Mouse (Mus musculus) heart, embryonic 11.5 days (tissue): ENCODE data around the gene Slc5a10. TPM values are rescaled to one million over a fixed set of nuclear protein-coding genes. Genes with fewer than 3 reads are reported as not detected.

Source experiments
- ATAC-seq: fragments of 200-750 bp; cut with Nextera tagmentation; replicated peaks from 2 replicates; pipeline ENCODE4 v1.8.0; 2017; ENCODE audit warnings: moderate library complexity; ENCODE audit not compliant: insufficient number of reproducible peaks, low FRiP score, low TSS enrichment
- H3K27ac ChIP-seq: fragments of 300-500 bp; sonication (generic); 2 replicates; pipeline ENCODE4 v1.5.1; 2014; ENCODE audit warnings: mild to moderate bottlenecking, low read depth, low read length
- H3K27me3 ChIP-seq: fragments of 300-500 bp; sonication (generic); 2 replicates; pipeline ENCODE4 v1.6.1; 2014; ENCODE audit warnings: mild to moderate bottlenecking, low read length, mixed read lengths; ENCODE audit not compliant: control insufficient read depth, insufficient read depth
- H3K36me3 ChIP-seq: fragments of 300-500 bp; sonication (generic); 2 replicates; pipeline ENCODE4 v1.6.1; 2014; ENCODE audit warnings: mild to moderate bottlenecking, low read length, moderate library complexity, mixed read lengths; ENCODE audit not compliant: control insufficient read depth, insufficient read depth
- H3K4me1 ChIP-seq: fragments of 300-500 bp; sonication (generic); 2 replicates; pipeline ENCODE4 v1.6.1; 2014; ENCODE audit warnings: low read length; ENCODE audit not compliant: control insufficient read depth, insufficient read depth
- H3K4me2 ChIP-seq: fragments of 300-500 bp; sonication (generic); 2 replicates; pipeline ENCODE4 v1.6.1; 2014; ENCODE audit warnings: mild to moderate bottlenecking, moderate library complexity
- H3K4me3 ChIP-seq: fragments of 300-500 bp; sonication (generic); 2 replicates; pipeline ENCODE4 v1.5.1; 2014; ENCODE audit warnings: low read depth, low read length
- H3K9ac ChIP-seq: fragments of 300-500 bp; sonication (generic); 2 replicates; pipeline ENCODE4 v1.6.1; 2014; ENCODE audit warnings: mild to moderate bottlenecking, low read depth, low read length, moderate library complexity
- H3K9me3 ChIP-seq: fragments of 300-500 bp; sonication (generic); replicated peaks from 2 replicates; pipeline ENCODE4 v1.6.1; 2016; ENCODE audit warnings: low read length; ENCODE audit not compliant: control insufficient read depth
- WGBS: fragments of 180-500 bp; shearing (Covaris S2); extraction: QIAGEN DNeasy Blood & Tissue Kit; methylation state at CpG from one replicate; pipeline ENCODE4 v1.1.7; 2014; ENCODE audit not compliant: insufficient replicate concordance; 5-methylcytosine and 5-hydroxymethylcytosine counted together
- polyA plus RNA-seq: library from polyadenylated mRNA; unstranded; fragments of >200 nt; fragmentation: Nextera tagmentation; extraction: Ambion mirVana; gene quantifications from 2 replicates; pipeline ENCODE4 v1.2.1, GENCODE M21; 2014

Slc5a10 gene
- polyA plus RNA-seq, 1 experiment from 2014 or later, result not detected

GRCm38 (mm10) chr11:61652216-61652615 is 68.4 kb downstream of the Slc5a10 start:
- Histone ChIP-seq H3K4me3 (no peak overlapping the region), H3K9ac (no peak overlapping the region), H3K4me1 (no peaks in the 10 kb centered on the region), H3K27ac (no peak overlapping the region), H3K27me3 (no peaks in the 10 kb centered on the region), H3K9me3 (no peaks in the 10 kb centered on the region), H3K4me2 (no peak overlapping the region), H3K36me3 (no peaks in the 10 kb centered on the region)
- no peak for ATAC-seq
- WGBS, result 79% methylated on average over 5 of the region's 5 CpGs

GRCm38 (mm10) chr11:61650470-61651265 is 70.0 kb downstream of the Slc5a10 start:
- no peak overlapping the region for H3K9ac ChIP-seq
- H3K4me1 ChIP-seq, result no peaks in the 10 kb centered on the region
- no peak overlapping the region for H3K4me2 ChIP-seq
- H3K27ac ChIP-seq, result no peak overlapping the region
- no peaks in the 10 kb centered on the region for H3K27me3 ChIP-seq
- no peaks in the 10 kb centered on the region for H3K9me3 ChIP-seq
- WGBS, result 82% methylated on average over 9 of the region's 9 CpGs
- no peak for ATAC-seq
- H3K4me3 ChIP-seq, result no peak overlapping the region
- H3K36me3 ChIP-seq, result no peaks in the 10 kb centered on the region

DNA sequence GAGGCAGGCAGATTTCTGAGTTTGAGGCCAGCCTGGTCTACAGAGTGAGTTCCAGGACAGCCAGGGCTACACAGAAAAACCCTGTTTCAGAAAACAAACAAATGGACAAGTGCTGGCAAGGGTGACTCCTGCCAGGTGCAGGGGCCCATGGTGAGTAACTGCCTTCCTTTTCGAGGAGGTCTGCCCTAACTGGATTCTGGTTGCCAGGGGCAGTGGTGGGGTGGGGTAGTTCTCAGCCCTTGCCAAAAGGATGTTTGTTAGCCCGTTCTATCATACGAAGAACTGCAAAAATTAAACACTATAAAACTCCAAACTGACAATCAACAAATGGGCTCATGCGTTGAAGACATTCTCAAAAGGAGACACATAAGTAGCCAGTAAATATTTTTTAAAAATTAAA is 71.0 kb downstream of the Slc5a10 start:
- no peak overlapping the region for H3K4me3 ChIP-seq

GRCm38 (mm10) chr11:61649163-61649580 is 71.5 kb downstream of the Slc5a10 start:
- 87% methylated on average over 5 of the region's 5 CpGs for WGBS
- H3K27me3 ChIP-seq, result no peaks in the 10 kb centered on the region
- ATAC-seq, result no peak
- H3K27ac ChIP-seq, result no peak overlapping the region
- H3K4me2 ChIP-seq, result no peak overlapping the region
- H3K4me1 ChIP-seq, result no peaks in the 10 kb centered on the region; the same call in 1 of the 2 replicates
- no peaks in the 10 kb centered on the region for H3K36me3 ChIP-seq
- no peaks in the 10 kb centered on the region for H3K9me3 ChIP-seq
- H3K9ac ChIP-seq, result no peak overlapping the region
- H3K4me3 ChIP-seq, result no peak overlapping the region

More for the DNA sequence above, 71.0 kb downstream of the Slc5a10 start:
- Histone ChIP-seq H3K27me3 (no peaks in the 10 kb centered on the region), H3K36me3 (no peaks in the 10 kb centered on the region), H3K4me1 (no peaks in the 10 kb centered on the region), H3K9me3 (no peaks in the 10 kb centered on the region), H3K9ac (no peak overlapping the region), H3K27ac (no peak overlapping the region), H3K4me2 (no peak overlapping the region)
- 81% methylated on average over 4 of the region's 4 CpGs for WGBS
- no peak for ATAC-seq

GRCm38 (mm10) chr11:61648749-61649115 is 71.9 kb downstream of the Slc5a10 start:
- no peaks in the 10 kb centered on the region for H3K9me3 ChIP-seq
- H3K9ac ChIP-seq, result no peak overlapping the region
- ATAC-seq, result no peak
- H3K27ac ChIP-seq, result no peak overlapping the region
- H3K4me1 ChIP-seq, result no peaks in the 10 kb centered on the region; the same call in 1 of the 2 replicates
- 68% methylated on average over 7 of the region's 7 CpGs for WGBS
- no peak overlapping the region for H3K4me2 ChIP-seq
- H3K36me3 ChIP-seq, result no peaks in the 10 kb centered on the region
- no peaks in the 10 kb centered on the region for H3K27me3 ChIP-seq
- no peak overlapping the region for H3K4me3 ChIP-seq

- no peak overlapping the region for H3K9ac ChIP-seq
- WGBS, result 79% methylated on average over 6 of the region's 6 CpGs
- no peaks in the 10 kb centered on the region for H3K36me3 ChIP-seq
- H3K27me3 ChIP-seq, result no peaks in the 10 kb centered on the region
- H3K9me3 ChIP-seq, result no peaks in the 10 kb centered on the region
- no peak overlapping the region for H3K4me3 ChIP-seq
- H3K4me2 ChIP-seq, result no peak overlapping the region
- H3K4me1 ChIP-seq, result no peaks in the 10 kb centered on the region; the same call in 1 of the 2 replicates
- ATAC-seq, result no peak
- no peak overlapping the region for H3K27ac ChIP-seq
Measured at GRCm38 (mm10) chr11:61647956-61648748, 72.5 kb downstream of the Slc5a10 start.

- ATAC-seq, result no peak
- H3K9ac ChIP-seq, result no peak overlapping the region
- no peaks in the 10 kb centered on the region for H3K9me3 ChIP-seq
- no peaks in the 10 kb centered on the region for H3K36me3 ChIP-seq
- H3K27me3 ChIP-seq, result no peaks in the 10 kb centered on the region
- H3K4me1 ChIP-seq, result no peaks in the 10 kb centered on the region; the same call in 1 of the 2 replicates
- no peak overlapping the region for H3K4me2 ChIP-seq
- no peak overlapping the region for H3K4me3 ChIP-seq
- WGBS, result 71% methylated on average over 10 of the region's 10 CpGs
- H3K27ac ChIP-seq, result no peak overlapping the region
Measured at GRCm38 (mm10) chr11:61647110-61647910, 73.3 kb downstream of the Slc5a10 start.

- no peak for ATAC-seq
- no peak overlapping the region for H3K4me2 ChIP-seq
- H3K4me1 ChIP-seq, result no peaks in the 10 kb centered on the region; the same call in 1 of the 2 replicates
- H3K36me3 ChIP-seq, result no peaks in the 10 kb centered on the region
- H3K27me3 ChIP-seq, result no peaks in the 10 kb centered on the region
- WGBS, result 59% methylated on average over 2 of the region's 2 CpGs
- no peaks in the 10 kb centered on the region for H3K9me3 ChIP-seq
- no peak overlapping the region for H3K9ac ChIP-seq
- no peak overlapping the region for H3K4me3 ChIP-seq
- H3K27ac ChIP-seq, result no peak overlapping the region
Measured at GRCm38 (mm10) chr11:61646499-61647039, 74.1 kb downstream of the Slc5a10 start.
